Mouse (Mus musculus) bone marrow macrophage, adult 2 months (primary cell): ENCODE data around the gene Prss44.

Source experiments
- CTCF ChIP-seq: IDR thresholded peaks from 2 replicates; pipeline ENCODE4 v1.5.1; 2012; ENCODE audit warnings: low read depth, mild to moderate bottlenecking, low read length, moderate library complexity
- POLR2A ChIP-seq: IDR thresholded peaks from 2 replicates; pipeline ENCODE4 v1.6.1; 2012; ENCODE audit warnings: mild to moderate bottlenecking, low read depth, low read length, borderline replicate concordance

DNA sequence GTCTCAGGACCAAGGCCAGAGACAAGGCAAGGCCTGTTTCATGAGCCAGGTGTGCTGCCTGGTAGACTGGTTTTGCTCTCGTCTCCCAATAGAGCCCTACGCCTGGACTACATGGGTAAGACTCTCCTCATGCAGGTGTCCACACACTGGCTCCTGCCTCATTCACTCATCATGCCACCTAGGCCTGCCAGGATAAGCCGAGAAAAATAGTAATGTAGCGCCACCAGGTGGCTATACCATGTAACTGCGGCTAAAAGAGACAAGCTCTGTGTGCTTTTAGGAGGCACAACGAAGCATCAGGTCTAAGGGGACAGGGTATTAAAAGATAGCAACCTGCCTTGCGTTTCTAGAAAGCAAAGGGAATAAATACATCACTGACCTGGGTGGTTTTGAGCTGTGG lies 57.2 kb downstream of the Prss44 start:
- TF ChIP-seq POLR2A: no peak
- TF ChIP-seq CTCF: peak; percentile 76
